Mouse (Mus musculus) gastrocnemius, postnatal 36 days (tissue): ENCODE results near the gene Pla2g16. TPM values are rescaled to one million over a fixed set of nuclear protein-coding genes. Genes with fewer than 3 reads are reported as not detected.

Experiments
- DNase-seq, 2 experiments: peaks; one replicate each; pipeline ENCODE4 v3.0.0; 2022
- intact Hi-C: fragments of 180-260 bp; cut with DNase I; formaldehyde crosslinking; loops from one replicate; pipeline ENCODE4 v1.15.1; 2025
- long read RNA-seq, 2 experiments: library from polyadenylated mRNA; stranded (forward); transcript quantifications; one replicate each; pipeline ENCODE4 v2.0.0; 2021
- total RNA-seq, 2 experiments: library from RNA; stranded (reverse); gene quantifications; 2 replicates each; pipeline ENCODE4 v1.2.3; 2021

Pla2g16 gene
- 100 to 1,000 TPM in 1 of 2 experiments, 10 to 100 TPM in 1; 99.9 to 107 TPM for total RNA-seq
- long read RNA-seq, experiment 1, transcript Pla2g16-201 (5 exons, 3,523 nt), result major isoform, 37 of 76 reads
- long read RNA-seq, experiment 1, transcript Pla2g16-203 (5 exons, 1,901 nt), result minor isoform, 11 of 76 reads
- long read RNA-seq, experiment 1, partial matches to known transcripts, result 16 of 76 reads
- long read RNA-seq, experiment 1, other reads (novel, unspliced or antisense), result 12 of 76 reads
- long read RNA-seq, experiment 2, transcript Pla2g16-201 (5 exons, 3,523 nt), result major isoform, 57 of 89 reads
- long read RNA-seq, experiment 2, transcript Pla2g16-203 (5 exons, 1,901 nt), result minor isoform, 10 of 89 reads
- long read RNA-seq, experiment 2, partial matches to known transcripts, result 14 of 89 reads
- long read RNA-seq, experiment 2, other reads (novel, unspliced or antisense), result 8 of 89 reads

DNA sequence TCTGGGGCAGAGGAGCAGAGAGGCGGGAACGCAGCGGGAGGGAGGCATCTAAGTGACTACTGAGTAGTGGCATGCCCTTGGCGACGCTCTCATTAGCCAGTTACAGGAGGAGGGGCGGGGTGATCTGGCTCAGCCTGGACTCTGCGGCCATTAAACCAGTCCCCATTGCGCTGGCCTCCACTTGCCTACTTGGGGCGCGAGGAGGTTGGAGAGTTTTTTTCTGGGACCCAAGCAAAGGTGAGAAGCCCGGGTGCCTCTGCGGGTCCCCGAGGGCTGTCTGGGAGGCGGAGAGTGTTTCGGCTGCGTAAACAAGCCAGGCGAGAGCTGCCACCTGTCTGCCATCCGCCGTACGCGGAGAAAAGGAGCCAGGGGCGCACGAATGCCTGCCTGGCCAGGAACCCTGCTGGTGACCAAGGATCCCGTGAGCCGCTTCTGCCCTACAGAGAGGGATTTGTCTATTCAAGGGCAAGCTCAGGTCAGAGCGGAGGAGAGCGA is at the start of gene Pla2g16:
Pla2g16 (plus strand) TSS at position 132 of the 495 bp plus-strand sequence.
- intact Hi-C loops, result no loop called here
- DNase-seq, result peak; percentile 61 to 70

DNA sequence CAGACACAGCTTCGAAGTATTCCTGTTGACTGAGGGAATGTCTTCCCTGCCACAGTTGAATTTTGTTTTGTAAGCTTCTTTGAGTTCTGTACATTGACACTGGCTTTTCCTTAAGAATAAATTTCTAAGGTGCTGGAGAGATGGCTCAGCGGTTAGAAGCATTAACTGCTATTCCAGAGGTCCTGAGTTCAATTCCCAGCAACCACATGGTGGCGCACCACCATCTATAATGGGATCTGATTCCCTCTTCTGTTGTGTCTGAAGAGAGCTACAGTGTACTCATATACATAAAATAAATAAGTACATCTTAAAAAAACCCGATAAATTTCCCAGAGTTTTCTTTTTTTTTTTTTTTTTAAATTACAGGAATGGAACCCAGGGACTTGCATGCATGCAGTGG is 49.2 kb upstream of the Pla2g16 start:
- intact Hi-C loops, result no loop called here

DNA sequence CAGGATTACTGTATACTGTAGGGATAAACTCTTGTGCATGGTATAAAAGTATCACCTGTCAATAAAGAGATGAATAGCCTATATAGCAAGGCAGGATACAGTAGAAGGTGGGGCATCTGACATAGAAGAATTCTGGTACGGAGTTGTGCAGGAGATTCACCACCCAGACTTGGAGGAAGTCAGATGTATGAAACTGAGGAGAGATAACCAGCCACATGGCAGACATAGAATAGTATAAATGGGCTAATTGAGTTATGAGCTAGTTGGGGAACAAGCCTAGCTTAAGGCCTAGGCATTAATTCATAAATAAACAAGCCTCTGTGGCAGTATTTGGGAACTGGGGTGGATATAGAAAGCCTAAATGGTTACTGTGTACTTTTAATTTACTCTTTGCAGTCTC is 40.8 kb upstream of the Pla2g16 start:
- intact Hi-C loops, result no loop called here
- no peak for DNase-seq

More for the DNA sequence above, 49.2 kb upstream of the Pla2g16 start:
- DNase-seq, result no peak

DNA sequence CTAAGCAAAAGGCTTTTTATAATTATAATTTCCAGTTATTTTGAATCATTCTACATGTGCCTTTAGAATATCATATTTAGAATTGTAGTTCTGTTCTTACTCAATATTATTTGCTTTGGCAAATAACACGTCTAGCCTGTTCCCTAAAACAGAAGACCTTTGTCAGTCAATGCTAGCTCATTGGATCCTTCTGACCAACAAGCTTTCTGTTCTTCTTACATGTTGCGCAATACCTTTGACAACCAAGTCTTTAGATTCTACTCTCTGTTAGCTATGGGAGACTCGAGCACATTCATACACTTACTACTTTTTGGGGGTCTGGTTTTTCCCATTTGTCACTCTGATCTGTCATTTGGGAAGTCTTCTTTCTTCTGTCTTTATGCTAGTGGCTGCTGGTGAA is 35.6 kb upstream of the Pla2g16 start:
- intact Hi-C loops, result no loop called here
- DNase-seq, result no peak

DNA sequence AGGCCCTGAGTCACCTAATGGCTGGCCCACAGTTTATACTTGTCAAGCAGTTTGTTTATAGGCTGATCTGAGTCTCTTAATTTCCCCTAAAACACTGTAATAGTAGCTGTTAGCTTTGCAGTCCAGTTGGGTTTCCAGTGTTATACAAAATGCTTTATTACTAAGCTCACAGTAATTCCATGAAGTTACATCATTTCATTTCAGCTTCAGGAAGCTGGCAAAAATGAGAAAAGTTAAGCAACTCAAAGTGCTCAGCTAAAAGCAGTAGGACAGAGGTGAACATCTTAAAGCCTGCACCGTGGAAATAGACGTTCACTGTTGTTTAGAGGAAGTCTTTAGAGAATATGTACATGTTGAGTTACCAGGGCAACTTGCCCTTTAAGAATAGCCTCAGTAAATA is 34.4 kb upstream of the Pla2g16 start:
- DNase-seq, result no peak
- intact Hi-C loops, result no loop called here

DNA sequence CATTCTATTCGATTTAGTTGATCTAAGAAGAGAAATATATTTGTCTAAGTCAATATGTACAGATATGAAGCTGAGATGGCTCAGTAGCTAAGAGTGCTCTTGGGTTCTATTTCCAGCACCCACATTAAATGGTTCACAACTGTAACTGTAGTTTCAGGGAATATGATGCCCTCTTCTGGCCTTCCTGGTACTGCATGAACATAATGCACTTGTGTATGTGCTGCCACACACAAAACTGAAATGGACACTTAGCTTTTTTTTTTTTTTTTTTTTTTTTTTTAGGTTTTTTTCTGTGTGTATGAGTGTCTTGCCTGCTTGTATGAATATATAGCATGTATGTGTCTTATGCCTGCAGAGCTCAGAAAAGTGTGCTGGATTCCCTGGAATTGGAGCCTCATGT is 34.0 kb upstream of the Pla2g16 start:
- no peak for DNase-seq
- intact Hi-C loops, result no loop called here

DNA sequence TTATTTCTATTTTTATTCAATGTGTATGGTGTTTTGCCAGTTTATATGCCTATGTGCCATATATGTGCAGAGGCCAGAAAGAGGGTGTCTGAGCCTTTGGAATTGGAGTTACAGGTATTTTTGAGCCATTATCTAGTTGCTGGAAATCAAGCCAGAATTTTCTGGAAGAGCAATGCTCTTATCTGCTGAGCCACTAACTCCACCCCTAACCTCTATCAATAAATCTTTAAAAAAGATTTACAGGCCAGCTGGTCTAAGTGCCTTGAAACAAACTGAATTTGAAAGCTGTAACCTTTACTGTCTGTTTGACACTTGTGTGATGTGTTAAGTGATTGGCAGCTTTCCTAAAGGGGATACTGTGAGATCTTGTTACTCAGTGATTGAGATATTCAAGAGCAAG is 33.5 kb upstream of the Pla2g16 start:
- intact Hi-C loops, result no loop called here
- no peak for DNase-seq

DNA sequence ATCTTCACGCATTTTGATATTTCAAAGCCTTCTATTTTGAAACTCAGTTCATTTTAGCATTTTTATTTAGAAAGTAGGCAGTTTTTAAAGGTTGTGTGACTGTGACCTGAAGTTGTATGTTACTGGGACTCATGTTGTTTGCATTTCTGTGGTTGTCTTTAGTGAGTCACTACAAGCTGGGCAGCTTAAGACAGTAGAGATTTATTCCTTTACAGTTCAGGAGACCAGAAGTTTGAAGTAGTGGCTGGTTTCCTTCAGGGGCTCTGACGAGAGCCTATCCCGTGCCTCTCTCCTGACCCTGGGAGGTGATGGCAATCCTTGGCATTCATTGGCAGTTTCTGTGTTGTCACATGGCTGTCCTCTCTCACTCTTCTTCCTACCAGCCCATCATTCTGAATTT is 32.4 kb upstream of the Pla2g16 start:
- intact Hi-C loops, result no loop called here
- no peak for DNase-seq

DNA sequence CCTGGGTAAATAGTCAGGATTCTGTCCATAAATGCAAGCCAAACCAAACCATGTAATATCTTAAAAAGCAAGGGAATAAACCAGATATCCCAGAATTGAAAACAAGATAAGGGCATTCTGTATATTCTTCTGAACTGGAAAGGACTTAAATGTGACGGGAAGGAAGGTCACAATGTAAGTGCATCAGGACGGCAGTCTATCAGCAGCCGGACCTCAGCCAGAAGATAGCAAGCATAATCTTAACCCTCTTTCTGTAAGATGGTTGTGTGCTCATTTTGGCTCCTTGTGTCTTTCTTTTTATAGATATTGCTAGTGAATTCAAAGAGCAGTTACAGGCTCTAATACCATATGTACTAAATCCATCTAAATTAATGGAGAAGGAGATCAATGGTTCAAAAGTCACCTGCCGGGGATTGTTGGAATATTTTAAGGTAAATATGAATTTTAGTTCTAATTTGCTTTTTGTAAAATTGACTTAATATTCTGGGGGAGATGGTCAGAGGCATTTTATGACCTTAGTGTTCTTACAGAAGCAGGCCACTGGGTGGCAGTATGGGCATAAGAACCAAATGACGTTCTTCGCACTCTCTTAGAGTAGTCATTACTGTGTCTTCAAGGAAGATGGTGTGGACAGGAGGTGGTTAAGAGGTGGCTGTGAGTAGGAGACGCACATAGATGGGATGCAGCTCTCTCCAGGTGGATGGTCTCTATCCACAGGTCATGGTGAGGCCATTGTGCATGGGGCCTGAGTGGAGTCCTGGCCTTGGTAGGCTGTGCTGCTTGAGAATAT is 28.4 kb upstream of the Pla2g16 start:
- DNase-seq, result peak; percentile 18 to 37
- intact Hi-C loops, result loop anchor here (1.0 to 2.0 kb wide), 2 partner anchors 66 to 88 kb away; no protein-coding TSS in a partner anchor

DNA sequence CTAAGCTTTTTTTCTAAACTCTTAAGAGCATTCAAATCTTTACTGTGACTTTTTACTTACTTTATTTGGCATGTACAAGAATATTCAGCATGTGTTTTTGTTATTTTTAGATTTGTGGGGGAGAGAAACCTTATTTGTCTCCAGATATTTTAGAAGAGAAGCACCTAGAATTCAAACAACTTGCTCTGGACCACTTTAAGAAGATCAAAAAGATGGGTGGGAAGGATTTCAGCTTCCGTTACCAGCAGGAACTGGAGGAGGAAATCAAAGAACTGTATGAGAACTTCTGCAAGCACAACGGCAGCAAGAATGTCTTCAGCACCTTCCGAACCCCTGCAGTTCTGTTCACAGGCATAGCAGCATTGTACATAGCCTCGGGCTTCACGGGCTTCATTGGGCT is 25.4 kb upstream of the Pla2g16 start:
- no peak for DNase-seq
- intact Hi-C loops, result no loop called here

DNA sequence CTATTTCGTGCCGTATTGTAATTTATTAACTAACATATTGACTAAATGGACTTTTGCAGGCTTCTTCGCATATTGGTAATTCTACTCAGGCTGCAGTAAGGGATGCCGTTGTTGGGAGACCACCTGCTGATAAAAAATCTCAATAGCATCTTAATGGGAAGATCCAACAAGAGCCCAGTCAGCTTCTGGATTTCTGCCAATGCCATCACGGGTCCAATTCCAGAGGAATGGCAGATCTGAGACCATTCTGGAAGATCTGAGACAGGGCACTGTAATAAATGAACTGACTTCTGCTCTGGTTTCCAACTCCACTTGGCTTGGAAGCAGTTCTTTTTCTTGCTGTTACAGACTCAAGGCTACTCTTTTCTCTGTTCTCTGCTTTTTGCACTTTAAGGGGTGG is 23.4 kb upstream of the Pla2g16 start:
- intact Hi-C loops, result no loop called here
- DNase-seq, result no peak

DNA sequence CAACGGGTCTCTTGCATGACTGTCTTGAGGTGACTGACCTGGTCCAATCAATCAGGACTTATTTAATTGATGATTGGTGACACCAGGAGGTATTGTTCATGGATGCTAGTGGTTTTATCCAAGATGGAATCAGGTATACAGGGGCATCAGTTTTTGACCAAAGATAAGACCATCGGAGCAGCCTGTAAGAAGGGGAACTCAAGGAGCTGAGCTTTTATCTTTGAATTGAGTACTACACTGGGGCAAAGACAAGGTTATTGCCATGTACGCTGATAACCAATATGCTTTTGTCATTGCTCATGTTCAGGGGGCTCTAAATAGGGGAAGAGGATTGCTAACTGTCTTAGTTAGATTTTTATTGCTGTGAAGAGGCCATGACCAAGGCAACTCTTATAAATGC is 8.3 kb upstream of the Pla2g16 start:
- intact Hi-C loops, result no loop called here
- no peak for DNase-seq

DNA sequence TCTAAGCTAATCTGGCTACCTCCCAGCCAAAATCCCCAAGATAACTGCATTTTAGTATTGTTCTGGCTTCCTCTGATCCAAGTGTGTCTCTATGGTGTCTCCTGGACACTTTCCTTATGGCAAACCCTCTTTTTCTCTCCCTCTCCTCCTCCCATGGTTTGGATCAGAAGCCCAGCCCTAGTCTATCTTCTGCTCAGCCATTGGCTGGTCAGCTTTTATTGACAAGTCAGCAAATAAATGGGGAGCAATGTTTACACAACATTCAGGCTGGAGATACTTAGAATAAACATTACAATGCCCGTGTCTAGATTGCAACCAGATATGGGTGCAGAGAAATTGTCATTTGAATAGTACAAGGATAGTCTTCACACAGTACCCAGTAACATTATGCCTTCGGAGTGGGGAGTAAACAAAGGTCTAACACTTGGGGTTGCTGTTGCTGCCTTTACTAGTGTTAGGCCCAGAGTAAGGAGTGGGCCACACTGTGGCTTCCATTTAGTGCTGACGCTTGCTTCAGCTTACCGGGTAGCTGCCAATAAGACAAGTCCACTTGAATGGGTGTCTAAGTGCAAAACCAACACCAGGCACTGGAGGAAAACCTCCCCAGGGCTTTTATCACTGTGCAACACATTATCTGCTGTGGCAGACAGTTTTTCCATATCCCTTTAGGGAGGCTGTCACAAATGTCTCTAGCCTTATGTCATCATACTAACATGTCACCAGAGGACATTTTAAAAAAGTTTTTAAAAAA is 5.5 kb upstream of the Pla2g16 start:
- intact Hi-C loops, result no loop called here
- DNase-seq, result no peak

DNA sequence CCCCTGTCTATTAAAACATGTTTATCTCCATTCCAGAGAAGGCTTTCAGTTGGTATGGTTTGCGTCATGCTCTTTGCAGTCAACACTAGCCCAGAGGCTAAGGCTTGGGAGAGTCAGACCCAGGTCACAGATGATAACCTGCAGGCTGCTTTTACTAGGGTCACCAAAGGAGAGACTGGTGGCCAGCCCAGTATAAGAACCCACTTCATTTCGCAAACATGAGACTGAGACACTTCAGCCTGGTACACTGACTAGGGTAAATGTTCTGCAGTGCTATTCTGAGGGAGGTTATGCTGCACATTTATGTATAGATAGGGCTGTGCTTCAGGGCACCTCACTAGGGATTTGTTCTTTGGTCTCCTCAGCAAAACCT is 5.0 kb upstream of the Pla2g16 start:
- no peak for DNase-seq
- intact Hi-C loops, result no loop called here

DNA sequence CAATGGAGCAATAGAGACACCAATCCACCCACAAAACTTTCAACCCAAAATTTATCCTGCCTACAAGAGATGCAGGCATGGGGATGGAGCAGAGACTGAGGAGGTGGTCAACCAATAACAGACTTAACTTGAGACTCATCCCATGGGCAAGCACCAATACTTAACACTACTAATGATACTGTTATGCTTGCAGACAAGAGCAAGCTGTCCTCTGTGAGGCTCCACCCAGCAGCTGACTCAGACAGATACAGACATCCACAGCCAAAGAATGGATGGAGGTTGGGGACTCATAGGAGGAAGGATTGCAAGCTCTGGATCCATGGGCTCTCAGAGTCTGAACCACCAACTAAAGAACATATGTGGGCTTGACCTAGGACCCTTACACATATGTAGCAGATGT is 3.8 kb upstream of the Pla2g16 start:
- no peak for DNase-seq
- intact Hi-C loops, result no loop called here

DNA sequence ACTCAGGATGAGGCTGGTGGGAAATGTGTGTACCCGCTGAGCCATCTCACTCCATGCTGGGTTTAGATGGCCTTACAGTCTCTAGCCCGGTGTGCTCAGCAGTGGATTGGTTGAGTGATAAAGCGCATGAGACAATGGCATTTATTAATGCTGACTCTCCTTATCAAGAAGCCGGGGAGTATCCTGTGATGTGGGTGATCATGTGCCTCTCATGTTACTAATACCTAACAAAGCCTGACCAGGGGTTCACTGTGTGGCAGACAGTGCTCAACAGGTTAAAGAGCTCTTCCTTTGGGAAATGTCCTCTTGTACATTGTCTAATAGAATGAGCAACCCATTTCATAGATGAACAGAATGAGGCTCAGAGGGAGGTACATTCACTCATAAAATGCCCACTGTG is 2.4 kb upstream of the Pla2g16 start:
- DNase-seq, result no peak
- intact Hi-C loops, result no loop called here

DNA sequence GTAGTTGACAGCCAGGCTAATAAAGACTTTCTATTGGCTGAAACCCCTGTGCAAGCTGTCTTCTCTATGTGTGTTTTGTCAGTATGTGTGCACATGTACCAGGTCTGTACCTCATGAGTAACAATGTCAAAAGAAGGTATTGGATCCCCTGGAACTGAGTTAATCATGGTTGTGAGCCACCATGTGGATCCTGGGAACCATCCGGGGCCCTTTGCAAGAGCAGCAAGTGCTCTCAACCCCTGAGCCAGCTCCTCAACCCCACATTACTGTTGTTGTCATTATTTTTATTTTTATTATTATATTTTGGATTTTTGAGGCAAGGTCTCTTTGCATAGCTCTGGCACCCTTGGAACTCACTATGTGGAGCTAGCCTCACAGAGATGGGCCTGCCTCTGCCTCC is 618 bp upstream of the Pla2g16 start:
- DNase-seq, result no peak
- intact Hi-C loops, result no loop called here

DNA sequence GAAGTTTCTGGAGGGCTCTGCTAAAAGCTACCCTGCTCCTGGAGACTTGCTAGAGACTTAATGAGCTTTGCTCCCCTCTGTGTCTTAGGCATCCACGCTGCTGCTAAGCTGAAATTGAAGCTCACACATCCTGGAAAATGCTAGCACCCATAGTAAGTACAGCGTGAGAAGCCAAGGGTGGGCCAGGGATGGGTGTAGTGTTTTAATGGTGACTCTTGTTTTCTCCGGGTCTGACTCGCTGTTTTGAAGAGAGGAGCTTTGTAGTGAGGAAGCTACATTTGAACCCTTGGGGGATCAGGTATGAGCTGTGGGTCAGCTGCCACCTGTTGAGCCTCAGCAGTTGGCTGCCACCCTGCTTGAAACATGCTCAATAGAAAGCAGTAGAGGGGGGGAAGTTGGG is 585 bp downstream of the Pla2g16 start:
- DNase-seq, result no peak
- intact Hi-C loops, result no loop called here

DNA sequence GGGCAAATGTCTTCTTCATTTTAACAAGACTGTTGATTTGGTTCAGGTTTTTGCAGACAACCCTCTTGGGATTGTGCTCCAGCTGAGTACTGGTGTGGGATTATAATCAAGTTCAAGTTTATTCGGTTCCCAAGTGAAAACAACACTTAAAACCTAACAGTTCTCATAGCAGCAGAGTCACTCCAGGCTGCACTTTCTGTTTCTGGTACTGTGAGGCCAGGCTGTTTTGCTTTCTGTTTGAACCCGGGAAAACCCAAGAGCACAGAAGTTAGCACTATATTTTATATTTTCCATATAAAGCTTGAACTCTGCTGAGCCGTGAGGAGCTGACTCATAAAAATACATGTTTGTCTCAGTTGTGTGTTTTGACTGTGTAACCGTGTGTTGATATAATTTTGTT is 1.4 kb downstream of the Pla2g16 start:
- no peak for DNase-seq
- intact Hi-C loops, result no loop called here

DNA sequence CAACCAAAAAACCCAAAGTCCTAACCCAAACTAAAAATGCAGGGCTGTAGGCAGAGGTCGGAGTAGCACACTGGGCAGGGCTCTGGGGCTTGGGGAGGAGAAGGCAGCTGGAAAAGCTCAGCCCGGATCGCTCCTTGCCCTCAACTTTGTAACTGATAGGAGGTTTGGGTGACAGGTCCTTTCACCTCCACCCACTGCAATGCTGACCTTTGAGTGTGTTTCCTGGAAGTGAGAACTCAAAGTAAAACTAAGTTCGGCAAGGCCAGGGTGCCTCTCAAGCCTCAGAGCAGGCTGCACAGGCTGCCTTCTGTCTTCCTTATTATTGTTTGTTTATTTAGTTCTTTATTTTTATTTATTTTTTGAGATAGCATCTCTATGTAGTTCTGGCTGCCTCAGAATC is 2.7 kb downstream of the Pla2g16 start:
- no peak for DNase-seq
- intact Hi-C loops, result no loop called here

DNA sequence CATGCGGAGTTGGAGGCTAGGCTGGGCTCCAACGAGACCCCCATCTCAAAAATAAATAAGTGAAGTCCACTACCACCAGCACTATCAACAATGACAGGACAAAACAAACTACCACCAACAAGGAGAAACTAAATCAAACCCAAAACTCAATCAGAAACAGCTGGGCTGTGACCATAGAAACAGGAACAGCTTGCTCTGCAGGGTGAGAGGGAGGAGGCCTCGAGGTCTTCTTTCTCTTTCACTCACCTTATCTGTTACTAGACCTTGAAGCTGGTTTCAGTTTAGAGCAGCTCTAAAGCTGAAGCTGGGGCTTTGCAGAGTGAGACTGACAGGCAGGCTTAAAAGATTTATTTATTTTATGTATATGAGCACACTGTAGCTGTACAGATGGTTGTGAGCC is 4.2 kb downstream of the Pla2g16 start:
- no peak for DNase-seq
- intact Hi-C loops, result no loop called here
